Mouse (Mus musculus) thymus, adult 2 months (tissue): Measurements from ENCODE around the gene Lnpk. TPM values are rescaled to one million over a fixed set of nuclear protein-coding genes. Genes with fewer than 3 reads are reported as not detected.

Experiments
- DNase-seq: peaks from one replicate; pipeline ENCODE4 v3.0.0; 2021
- H3K27ac ChIP-seq: fragments of 200-500 bp; 2 replicates; pipeline ENCODE4 v1.5.1; 2012; ENCODE audit warnings: low read length, control low read depth; ENCODE audit not compliant: control insufficient read depth, insufficient read depth
- H3K27me3 ChIP-seq: fragments of 200-500 bp; 2 replicates; pipeline ENCODE4 v1.6.1; 2012; ENCODE audit warnings: mild to moderate bottlenecking, low read length, moderate library complexity, mixed read lengths; ENCODE audit not compliant: control insufficient read depth, insufficient read depth
- H3K36me3 ChIP-seq: fragments of 200-500 bp; 2 replicates; pipeline ENCODE4 v1.6.1; 2012; ENCODE audit warnings: mild to moderate bottlenecking, low read length, moderate library complexity; ENCODE audit not compliant: control insufficient read depth, insufficient read depth
- H3K4me1 ChIP-seq: fragments of 200-500 bp; replicated peaks from 2 replicates; pipeline ENCODE4 v1.6.1; 2012; ENCODE audit warnings: low read length; ENCODE audit not compliant: control insufficient read depth, insufficient read depth
- H3K4me3 ChIP-seq: fragments of 200-500 bp; 2 replicates; pipeline ENCODE4 v1.5.1; 2012; ENCODE audit warnings: mild to moderate bottlenecking, low read length, control low read depth, moderate library complexity; ENCODE audit not compliant: control insufficient read depth, insufficient read depth
- CTCF ChIP-seq: fragments of 200-500 bp; IDR thresholded peaks from 2 replicates; pipeline ENCODE4 v1.5.1; 2012; ENCODE audit warnings: mild to moderate bottlenecking, control low read depth, low read length, moderate library complexity, borderline replicate concordance; ENCODE audit not compliant: control insufficient read depth, poor library complexity, insufficient read depth; ENCODE audit errors: extremely low read depth
- POLR2A ChIP-seq: fragments of 200-500 bp; IDR thresholded peaks from 2 replicates; pipeline ENCODE4 v1.6.1; 2012; ENCODE audit warnings: mild to moderate bottlenecking, low read length, control low read depth, moderate library complexity; ENCODE audit not compliant: control insufficient read depth, poor library complexity, insufficient read depth; ENCODE audit errors: extremely low read depth
- WGBS: fragments of 180-500 bp; shearing (Covaris S2); methylation state at CpG from one replicate; pipeline ENCODE4 v1.1.7; 2018; 5-methylcytosine and 5-hydroxymethylcytosine counted together
- polyA plus RNA-seq: library from polyadenylated mRNA; depleted of rRNA; stranded (reverse); fragments of >200 nt; gene quantifications from 2 replicates; pipeline ENCODE4 v1.2.3, GENCODE M21; 2012

Gene Lnpk
- polyA plus RNA-seq, 1 experiment: 9.4 TPM

GRCm38 (mm10) chr2:74506439-74506838 lies 72.8 kb downstream of the Lnpk start:
- no peak for DNase-seq
- H3K4me3 ChIP-seq: no peak overlapping the region
- H3K27me3 ChIP-seq: no peaks in the 10 kb centered on the region
- TF ChIP-seq POLR2A (no peak), CTCF (no peak)
- H3K36me3 ChIP-seq: no peaks in the 10 kb centered on the region
- no peak overlapping the region for H3K27ac ChIP-seq
- 61% methylated on average over 8 of the region's 8 CpGs for WGBS
- no peaks in the 10 kb centered on the region for H3K4me1 ChIP-seq

GRCm38 (mm10) chr2:74500307-74500706 lies 78.9 kb downstream of the Lnpk start:
- TF ChIP-seq POLR2A: no peak
- TF ChIP-seq CTCF: no peak
- H3K4me3 ChIP-seq: no peak overlapping the region
- no peak for DNase-seq
- H3K4me1 ChIP-seq: no peaks in the 10 kb centered on the region
- H3K27ac ChIP-seq: no peak overlapping the region
- H3K27me3 ChIP-seq: no peaks in the 10 kb centered on the region
- WGBS: 98% methylated on average over 2 of the region's 2 CpGs
- no peaks in the 10 kb centered on the region for H3K36me3 ChIP-seq

- no peak for DNase-seq
- 93% methylated on average over 5 of the region's 5 CpGs for WGBS
- Histone ChIP-seq H3K4me3 (no peak overlapping the region), H3K36me3 (no peaks in the 10 kb centered on the region), H3K27ac (no peak overlapping the region), H3K4me1 (no peaks in the 10 kb centered on the region), H3K27me3 (no peaks in the 10 kb centered on the region)
- no peak for TF ChIP-seq CTCF
- TF ChIP-seq POLR2A: no peak
Measured at GRCm38 (mm10) chr2:74497851-74498250, 81.4 kb downstream of the Lnpk start.

- H3K27ac ChIP-seq: no peak overlapping the region
- no peak for DNase-seq
- no peak overlapping the region for H3K4me3 ChIP-seq
- no peaks in the 10 kb centered on the region for H3K4me1 ChIP-seq
- no peaks in the 10 kb centered on the region for H3K36me3 ChIP-seq
- H3K27me3 ChIP-seq: no peaks in the 10 kb centered on the region
- 89% methylated on average over 13 of the region's 13 CpGs for WGBS
- TF ChIP-seq POLR2A: no peak
- no peak for TF ChIP-seq CTCF
Measured at GRCm38 (mm10) chr2:74491426-74491825, 87.8 kb downstream of the Lnpk start.

GRCm38 (mm10) chr2:74490186-74490585 lies 89.0 kb downstream of the Lnpk start:
- 98% methylated on average over 1 of the region's 1 CpGs for WGBS
- no peak for DNase-seq
- Histone ChIP-seq H3K27me3 (no peaks in the 10 kb centered on the region), H3K4me3 (no peak overlapping the region), H3K36me3 (no peaks in the 10 kb centered on the region), H3K4me1 (no peaks in the 10 kb centered on the region), H3K27ac (no peak overlapping the region)
- no peak for TF ChIP-seq CTCF
- TF ChIP-seq POLR2A: no peak

- Histone ChIP-seq H3K4me3 (no peak overlapping the region), H3K4me1 (no peaks in the 10 kb centered on the region), H3K36me3 (no peaks in the 10 kb centered on the region), H3K27me3 (no peaks in the 10 kb centered on the region), H3K27ac (no peak overlapping the region)
- WGBS: 82% methylated on average over 7 of the region's 7 CpGs
- TF ChIP-seq POLR2A: no peak
- no peak for TF ChIP-seq CTCF
- no peak for DNase-seq
Measured at GRCm38 (mm10) chr2:74488443-74488842, 90.8 kb downstream of the Lnpk start.

- TF ChIP-seq POLR2A: no peak
- no peak for TF ChIP-seq CTCF
- Histone ChIP-seq H3K27ac (no peak overlapping the region), H3K36me3 (no peaks in the 10 kb centered on the region), H3K27me3 (no peaks in the 10 kb centered on the region), H3K4me1 (no peaks in the 10 kb centered on the region), H3K4me3 (no peak overlapping the region)
- DNase-seq: no peak
- WGBS: 81% methylated on average over 10 of the region's 10 CpGs
Measured at GRCm38 (mm10) chr2:74482651-74483050, 96.6 kb downstream of the Lnpk start.
